21 mouse cellular contexts compared by ENCODE assay signal in genomic region chr10:106114743-106115486, GRCm38 (mm10).
DNase-seq lines count a peak whose midpoint lies in the region; ATAC-seq lines count a peak whose summit lies in the region.
"Had no signal": no experiment of that assay in that cellular context is flagged by ENCODE, and none has a peak within 500 bp of the region (broad histone marks: within the 10 kb centered on the region; RNA-seq: fewer than 3 reads in every experiment).

No protein-coding gene starts in this region.

- ATAC-seq in hindbrain, embryonic 16.5 days, result peak; percentile 87; the same call in 1 of the 2 replicates
- ATAC-seq in hindbrain, embryonic 13.5 days (ENCODE audit: low FRiP score), result no peak
- no peak for ATAC-seq in midbrain, embryonic 14.5 days (ENCODE audit: low FRiP score, low TSS enrichment)
- no peak for ATAC-seq in midbrain, embryonic 15.5 days (replicated peaks)

- H3K27me3 ChIP-seq in hindbrain, embryonic 16.5 days (replicated peaks; ENCODE audit: control insufficient read depth, insufficient read depth, low read length), result no peaks in the 10 kb centered on the region
- no peaks in the 10 kb centered on the region for H3K27me3 ChIP-seq in hindbrain, embryonic 13.5 days
- H3K27me3 ChIP-seq in midbrain, embryonic 14.5 days (ENCODE audit: control insufficient read depth, insufficient read depth, low read length), result no peaks in the 10 kb centered on the region
- H3K27me3 ChIP-seq in midbrain, embryonic 15.5 days (replicated peaks), result no peaks in the 10 kb centered on the region
- H3K27me3 ChIP-seq: limb, embryonic 15.5 days; liver, embryonic 15.5 days; neural tube, embryonic 13.5 days had no signal

- H3K4me3 ChIP-seq in hindbrain, embryonic 16.5 days (ENCODE audit: low read length), result no peak overlapping the region
- H3K4me3 ChIP-seq in hindbrain, embryonic 13.5 days, result no peak overlapping the region
- no peak overlapping the region for H3K4me3 ChIP-seq in midbrain, embryonic 14.5 days (replicated peaks; ENCODE audit: low read depth, low read length)
- H3K4me3 ChIP-seq in midbrain, embryonic 15.5 days, result no peak overlapping the region
- H3K4me3 ChIP-seq: embryonic facial prominence, embryonic 10.5 days; gastrocnemius, adult 2 months; limb, embryonic 15.5 days; liver, embryonic 15.5 days; midbrain, embryonic 10.5 days; neural tube, embryonic 13.5 days had no signal

- H3K4me1 ChIP-seq in hindbrain, embryonic 16.5 days (ENCODE audit: control insufficient read depth, insufficient read depth, low read depth, low read length), result no peaks in the 10 kb centered on the region
- no peaks in the 10 kb centered on the region for H3K4me1 ChIP-seq in hindbrain, embryonic 13.5 days (replicated peaks)
- no peaks in the 10 kb centered on the region for H3K4me1 ChIP-seq in midbrain, embryonic 14.5 days (ENCODE audit: control insufficient read depth, insufficient read depth, low read length)
- H3K4me1 ChIP-seq in midbrain, embryonic 15.5 days, result no peaks in the 10 kb centered on the region
- H3K4me1 ChIP-seq: embryonic facial prominence, embryonic 10.5 days; limb, embryonic 15.5 days; liver, embryonic 15.5 days; midbrain, embryonic 10.5 days; neural tube, embryonic 13.5 days had no signal

- no peak overlapping the region for H3K4me2 ChIP-seq in hindbrain, embryonic 16.5 days (ENCODE audit: low read length)
- no peak overlapping the region for H3K4me2 ChIP-seq in hindbrain, embryonic 13.5 days
- H3K4me2 ChIP-seq in midbrain, embryonic 14.5 days (ENCODE audit: low read length), result no peak overlapping the region
- no peak overlapping the region for H3K4me2 ChIP-seq in midbrain, embryonic 15.5 days
- H3K4me2 ChIP-seq: heart, embryonic 11.5 days; limb, embryonic 15.5 days; liver, embryonic 15.5 days; neural tube, embryonic 13.5 days had no signal

- peak; percentile 45 to 60 for DNase-seq in cerebellum, postnatal 14 days
- no peak for DNase-seq in cerebellum, adult 11-12 months
- peak; percentile 1 for DNase-seq in midbrain, embryonic 14.5 days
- peak; percentile 54 for DNase-seq in retina, embryonic 14.5 days (ENCODE audit: low spot score)
- DNase-seq in adipocyte (ENCODE audit: low spot score), result no peak
- DNase-seq: adrenal gland, adult 2 months; gastrocnemius, adult 2 months; heart, postnatal 10 days; layer of hippocampus, postnatal 36 days; thymus, adult 2 months had no signal

- H3K27ac ChIP-seq in hindbrain, embryonic 16.5 days (ENCODE audit: low read depth, low read length), result no peak overlapping the region
- no peak overlapping the region for H3K27ac ChIP-seq in hindbrain, embryonic 13.5 days
- H3K27ac ChIP-seq in midbrain, embryonic 14.5 days (replicated peaks; ENCODE audit: low read depth, low read length), result no peak overlapping the region
- H3K27ac ChIP-seq in midbrain, embryonic 15.5 days, result no peak overlapping the region
- H3K27ac ChIP-seq: embryonic facial prominence, embryonic 10.5 days; gastrocnemius, adult 2 months; limb, embryonic 15.5 days; liver, embryonic 15.5 days; macrophage; midbrain, embryonic 10.5 days; neural tube, embryonic 13.5 days had no signal

- no peaks in the 10 kb centered on the region; the same call in 1 of the 2 replicates for H3K9me3 ChIP-seq in hindbrain, embryonic 16.5 days (ENCODE audit: control insufficient read depth, low read length)
- H3K9me3 ChIP-seq in hindbrain, embryonic 13.5 days, result no peaks in the 10 kb centered on the region
- H3K9me3 ChIP-seq in midbrain, embryonic 14.5 days (ENCODE audit: control insufficient read depth, low read length), result no peaks in the 10 kb centered on the region
- no peaks in the 10 kb centered on the region for H3K9me3 ChIP-seq in midbrain, embryonic 15.5 days
- H3K9me3 ChIP-seq: embryonic facial prominence, embryonic 10.5 days; limb, embryonic 15.5 days; liver, embryonic 15.5 days; midbrain, embryonic 10.5 days; neural tube, embryonic 13.5 days had no signal

- H3K9ac ChIP-seq in hindbrain, embryonic 16.5 days (ENCODE audit: low read depth, low read length), result no peak overlapping the region
- H3K9ac ChIP-seq in hindbrain, embryonic 13.5 days, result no peak overlapping the region
- no peak overlapping the region for H3K9ac ChIP-seq in midbrain, embryonic 14.5 days (replicated peaks; ENCODE audit: low read length)
- H3K9ac ChIP-seq in midbrain, embryonic 15.5 days, result no peak overlapping the region
- H3K9ac ChIP-seq: limb, embryonic 15.5 days; liver, embryonic 15.5 days; neural tube, embryonic 13.5 days had no signal

- H3K36me3 ChIP-seq in hindbrain, embryonic 16.5 days (ENCODE audit: control insufficient read depth, insufficient read depth, low read length), result no peaks in the 10 kb centered on the region
- no peaks in the 10 kb centered on the region for H3K36me3 ChIP-seq in hindbrain, embryonic 13.5 days
- H3K36me3 ChIP-seq in midbrain, embryonic 14.5 days (ENCODE audit: control insufficient read depth, insufficient read depth, low read length), result no peaks in the 10 kb centered on the region
- H3K36me3 ChIP-seq in midbrain, embryonic 15.5 days (replicated peaks), result no peaks in the 10 kb centered on the region
- H3K36me3 ChIP-seq: embryonic facial prominence, embryonic 10.5 days; G1E; limb, embryonic 15.5 days; liver, embryonic 15.5 days; midbrain, embryonic 10.5 days; neural tube, embryonic 13.5 days had no signal

- WGBS in hindbrain, embryonic 16.5 days, result 44% methylated on average over 6 of the region's 6 CpGs
- WGBS in hindbrain, embryonic 13.5 days, result 51% methylated on average over 6 of the region's 6 CpGs
- 59% methylated on average over 6 of the region's 6 CpGs for WGBS in midbrain, embryonic 14.5 days
- WGBS in midbrain, embryonic 15.5 days, result 56% methylated on average over 6 of the region's 6 CpGs

Comparison
In these comparisons a context has a peak if more than half of its experiments do, and no peak if none do; other contexts are left out.
1. DNase-seq: peak in cerebellum, postnatal 14 days (2 of 2), midbrain, embryonic 14.5 days (single experiment) and retina, embryonic 14.5 days (single experiment); none in cerebellum, adult 11-12 months (single experiment) and adipocyte (single experiment).